Mouse (Mus musculus): ENCODE measurements around the gene Capzb.

- TF ChIP-seq CTCF (conservative IDR thresholded peaks at IDR 0.05; ENCODE audit: low read length), result no peak
- no peak for TF ChIP-seq NANOG (IDR thresholded peaks at IDR 0.05; ENCODE audit: borderline replicate concordance, low read length)
Measured at GRCm38 (mm10) chr4:139248736-139249135, 56.0 kb downstream of the Capzb start.
